Mouse (Mus musculus): ENCODE measurements around the gene Gm16429.
"Not testable (repeated sequence)": the region's sequence is repeated elsewhere in the genome, so short reads cannot be mapped to it uniquely, and the experiment has no call there.

The Gm16429 gene

GRCm38 (mm10) chr5:93928952-93929351 is at the start of gene Gm16429:
Gm16429 (minus strand) TSS chr5:93929052.
- DNase-seq (ENCODE audit: low read depth, low spot score), result not testable (repeated sequence)

All from ZHBTc4 (cell line).